19 mouse cellular contexts compared by ENCODE assay signal in the genomic region with DNA sequence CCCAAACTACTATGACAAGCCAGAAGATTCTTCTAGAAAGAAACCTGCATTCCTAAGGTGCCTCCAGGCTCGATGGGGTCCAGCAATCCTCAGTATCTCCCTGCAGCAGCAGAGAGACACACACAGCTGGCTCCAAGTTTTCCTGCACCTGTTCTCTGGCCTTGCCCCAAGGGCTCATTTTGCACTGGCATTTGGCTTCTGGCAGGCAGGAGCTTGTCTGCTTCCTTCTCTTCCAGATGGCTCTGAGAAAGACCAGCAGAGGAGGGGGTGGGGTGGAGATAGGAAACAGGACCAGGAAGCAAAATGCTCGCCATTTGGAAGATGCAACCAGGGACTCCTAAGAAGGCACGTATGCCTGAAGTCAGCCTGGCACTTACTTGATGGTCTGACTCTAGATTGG. TPM values are rescaled to one million over a fixed set of nuclear protein-coding genes. Genes with fewer than 3 reads are reported as not detected.
DNase-seq lines count a peak whose midpoint lies in the region; ATAC-seq lines count a peak whose summit lies in the region.
"Had no signal": no experiment of that assay in that cellular context is flagged by ENCODE, and none has a peak within 500 bp of the region (broad histone marks: within the 10 kb centered on the region; RNA-seq: fewer than 3 reads in every experiment).

No protein-coding gene starts in this region.

- H3K27me3 ChIP-seq in embryonic facial prominence, embryonic 14.5 days (replicated peaks; ENCODE audit: control insufficient read depth, insufficient read depth, low read length), result no peaks in the 10 kb centered on the region
- H3K27me3 ChIP-seq in embryonic facial prominence, embryonic 10.5 days (replicated peaks; ENCODE audit: low read depth, poor library complexity, severe bottlenecking), result no peaks in the 10 kb centered on the region
- H3K27me3 ChIP-seq: limb, embryonic 15.5 days; stomach, embryonic 15.5 days had no signal

- no peak overlapping the region for H3K27ac ChIP-seq in embryonic facial prominence, embryonic 14.5 days (replicated peaks; ENCODE audit: low read depth, low read length)
- H3K27ac ChIP-seq in embryonic facial prominence, embryonic 10.5 days (replicated peaks), result no peak overlapping the region
- H3K27ac ChIP-seq: heart, adult 2 months; limb, embryonic 15.5 days; stomach, embryonic 15.5 days had no signal

- no peak overlapping the region for H3K4me3 ChIP-seq in embryonic facial prominence, embryonic 14.5 days (ENCODE audit: low read depth, low read length)
- no peak overlapping the region for H3K4me3 ChIP-seq in embryonic facial prominence, embryonic 10.5 days
- H3K4me3 ChIP-seq: heart, adult 2 months; limb, embryonic 15.5 days; stomach, embryonic 15.5 days had no signal

- 49% methylated on average over 3 of the region's 3 CpGs for WGBS in embryonic facial prominence, embryonic 14.5 days
- 60% methylated on average over 3 of the region's 3 CpGs for WGBS in embryonic facial prominence, embryonic 10.5 days

- intact Hi-C loops in left cerebral cortex, postnatal 4 days (cut with DNase I), result no loop called here
- intact Hi-C loops in left cerebral cortex, postnatal 10 days (cut with DNase I), result no loop called here

- no peak for ATAC-seq in embryonic facial prominence, embryonic 14.5 days (ENCODE audit: low read depth)
- no peak for ATAC-seq in activated CD4-positive, CD25-positive, alpha-beta regulatory T cell, adult 4 months
- ATAC-seq: forebrain, postnatal 0 days; liver, postnatal 0 days had no signal

- no peaks in the 10 kb centered on the region for H3K4me1 ChIP-seq in embryonic facial prominence, embryonic 14.5 days (ENCODE audit: control insufficient read depth, insufficient read depth, low read length)
- H3K4me1 ChIP-seq in embryonic facial prominence, embryonic 10.5 days, result peaks cover 22% of the 10 kb centered on the region
- H3K4me1 ChIP-seq: limb, embryonic 15.5 days; stomach, embryonic 15.5 days had no signal

- no peaks in the 10 kb centered on the region for H3K9me3 ChIP-seq in embryonic facial prominence, embryonic 14.5 days (ENCODE audit: control insufficient read depth, low read length)
- H3K9me3 ChIP-seq in embryonic facial prominence, embryonic 10.5 days, result no peaks in the 10 kb centered on the region
- H3K9me3 ChIP-seq: limb, embryonic 15.5 days; stomach, embryonic 15.5 days had no signal

- peak; percentile 46 for DNase-seq in embryonic facial prominence, embryonic 14.5 days (ENCODE audit: low spot score)
- DNase-seq in embryonic facial prominence, embryonic 10.5 days (ENCODE audit: low spot score), result no peak
- DNase-seq in left cerebral cortex, postnatal 4 days, result peak; percentile 82
- DNase-seq in left cerebral cortex, postnatal 10 days (ENCODE audit: extremely low spot score in 1 of 2, low spot score in 2 of 2), result no peak
- peak; percentile 84 to 88 for DNase-seq in cerebellum, postnatal 14 days
- DNase-seq in kidney, postnatal 10 days, result no peak
- no peak for DNase-seq in thymus, postnatal 14 days
- DNase-seq: forebrain, postnatal 0 days; heart, adult 2 months; kidney, adult 8-10 months; liver, postnatal 0 days; lung, postnatal 36 days; right cerebral cortex, adult 18-20 months; spleen, adult 18-20 months; thymus, postnatal 36 days had no signal

- no peaks in the 10 kb centered on the region for H3K36me3 ChIP-seq in embryonic facial prominence, embryonic 14.5 days (ENCODE audit: control insufficient read depth, insufficient read depth, low read length)
- no peaks in the 10 kb centered on the region for H3K36me3 ChIP-seq in embryonic facial prominence, embryonic 10.5 days (replicated peaks)
- H3K36me3 ChIP-seq: limb, embryonic 15.5 days; stomach, embryonic 15.5 days had no signal

- no peak overlapping the region for H3K4me2 ChIP-seq in embryonic facial prominence, embryonic 14.5 days (ENCODE audit: low read depth, low read length)
- H3K4me2 ChIP-seq: limb, embryonic 15.5 days; midbrain, embryonic 11.5 days; stomach, embryonic 15.5 days had no signal

- no peak overlapping the region for H3K9ac ChIP-seq in embryonic facial prominence, embryonic 14.5 days (ENCODE audit: low read depth, low read length)
- H3K9ac ChIP-seq: forebrain, postnatal 0 days; limb, embryonic 15.5 days; liver, postnatal 0 days; stomach, embryonic 15.5 days had no signal

RNA-seq across cellular contexts. Expression of a gene that starts 15.1 kb away (rescaled TPM):
- polyA plus RNA-seq in embryonic facial prominence, embryonic 14.5 days (2014; fragmentation: Nextera tagmentation; extraction: Ambion mirVana), result 1.6 and 2.3 TPM in 2 replicates
- polyA plus RNA-seq in embryonic facial prominence, embryonic 10.5 days (2016; fragmentation: Nextera tagmentation; extraction: Ambion mirVana), result 2.4 and 2.9 TPM in 2 replicates
- total RNA-seq in left cerebral cortex, postnatal 4 days (2021), result 10 to 100 TPM; 59.1 to 68.6 TPM
- total RNA-seq in left cerebral cortex, postnatal 10 days (2021), result 10 to 100 TPM; 34.2 to 36.3 TPM
- not detected for polyA plus RNA-seq in activated CD4-positive, CD25-positive, alpha-beta regulatory T cell, adult 4 months (2017; shearing (Covaris generic))

Comparison
In these comparisons a context has a peak if more than half of its experiments do, and no peak if none do; other contexts are left out.
1. DNase-seq: peak in embryonic facial prominence, embryonic 14.5 days (single experiment), left cerebral cortex, postnatal 4 days (single experiment) and cerebellum, postnatal 14 days (2 of 2); none in embryonic facial prominence, embryonic 10.5 days (single experiment), left cerebral cortex, postnatal 10 days (0 of 2), kidney, postnatal 10 days (single experiment) and thymus, postnatal 14 days (single experiment).